Comparison of ENCODE assay signal across 12 mouse cellular contexts in the genomic region with DNA sequence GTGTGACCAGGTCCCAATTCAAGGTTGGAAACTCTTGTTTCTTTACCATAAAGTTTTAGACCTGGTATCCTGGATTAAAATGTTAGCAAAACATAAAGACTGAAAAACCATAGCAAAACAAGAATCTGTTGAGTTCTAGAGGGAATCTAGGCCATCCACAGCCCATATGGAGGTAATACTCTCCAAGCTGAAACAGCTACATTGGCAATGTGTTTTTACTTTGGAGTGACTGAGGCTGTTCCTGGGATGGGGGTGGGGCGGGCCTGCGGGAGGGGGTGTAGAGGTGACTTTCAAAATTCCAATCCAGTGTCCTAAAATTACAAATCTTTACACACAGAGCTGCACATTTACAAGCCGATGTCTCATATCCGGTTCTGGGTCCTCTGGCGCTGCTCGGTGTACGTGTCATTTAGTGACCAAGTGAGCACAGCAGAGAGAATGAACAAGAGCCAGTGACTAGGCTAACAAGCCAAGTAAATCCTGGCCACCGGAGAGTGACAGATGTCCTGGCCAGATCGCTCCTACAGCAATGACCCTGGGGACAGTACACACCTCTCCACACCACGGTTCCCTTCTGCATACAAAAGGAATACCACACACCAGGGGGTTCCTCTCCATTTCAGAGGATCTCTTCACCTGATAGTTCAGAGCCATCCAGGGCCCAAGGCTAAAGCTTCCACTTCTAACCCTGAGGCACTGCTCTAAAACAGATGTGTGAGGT. TPM values are rescaled to one million over a fixed set of nuclear protein-coding genes. Genes with fewer than 3 reads are reported as not detected.
DNase-seq lines count a peak whose midpoint lies in the region.
"Had no signal": no experiment of that assay in that cellular context is flagged by ENCODE, and none has a peak within 500 bp of the region (broad histone marks: within the 10 kb centered on the region; RNA-seq: fewer than 3 reads in every experiment).

No protein-coding gene starts in this region.

- no peaks in the 10 kb centered on the region for H3K27me3 ChIP-seq in limb, embryonic 10.5 days (ENCODE audit: low read depth, poor library complexity, severe bottlenecking)
- H3K27me3 ChIP-seq: liver, embryonic 13.5 days had no signal

- DNase-seq in heart, adult 11 months, result peak; percentile 92
- DNase-seq in heart, adult 8-10 months (ENCODE audit: low spot score), result no peak
- peak; percentile 99 for DNase-seq in R1 (ENCODE audit: low read depth, low spot score)
- DNase-seq in cerebellum, postnatal 10 days, result peak; percentile 87 to 91
- DNase-seq in limb, embryonic 10.5 days (ENCODE audit: low spot score), result peak; percentile 58
- DNase-seq in spleen, postnatal 10 days (ENCODE audit: low spot score in 2 of 2), result no peak
- DNase-seq in right cerebral cortex, adult 2 months (ENCODE audit: low spot score in 2 of 2), result no peak
- DNase-seq in layer of hippocampus, postnatal 14 days (ENCODE audit: low spot score in 2 of 2), result no peak
- DNase-seq: heart, postnatal 4 days; kidney, adult 18-20 months; liver, embryonic 13.5 days had no signal

- peaks cover 7% of the 10 kb centered on the region; the same call in 1 of the 2 replicates for H3K36me3 ChIP-seq in limb, embryonic 10.5 days
- H3K36me3 ChIP-seq: liver, embryonic 13.5 days had no signal

- no peaks in the 10 kb centered on the region for H3K9me3 ChIP-seq in limb, embryonic 10.5 days (replicated peaks)
- H3K9me3 ChIP-seq: forebrain, embryonic 10.5 days; liver, embryonic 13.5 days had no signal

- no peak overlapping the region for H3K4me3 ChIP-seq in limb, embryonic 10.5 days
- H3K4me3 ChIP-seq: forebrain, embryonic 10.5 days; liver, embryonic 13.5 days had no signal

- H3K4me1 ChIP-seq in limb, embryonic 10.5 days, result peaks cover 42% of the 10 kb centered on the region

- H3K27ac ChIP-seq in limb, embryonic 10.5 days, result peak overlapping the region; percentile 70
- H3K27ac ChIP-seq: forebrain, embryonic 10.5 days; liver, embryonic 13.5 days had no signal

- 55% methylated on average over 10 of the region's 10 CpGs for WGBS in limb, embryonic 10.5 days

RNA-seq across cellular contexts. Expression of gene Jmjd1c, which starts 12.3 kb away (rescaled TPM):
- 10 to 100 TPM; 35.9 to 38.7 (median 37.9) TPM for total RNA-seq in heart, adult 8-10 months (2022)
- 27.6 and 31.6 TPM in 2 replicates for polyA plus RNA-seq in limb, embryonic 10.5 days (2016; fragmentation: Nextera tagmentation; extraction: Ambion mirVana)
- 100 to 1,000 TPM in 1 of 2 experiments, 10 to 100 TPM in 1; 96.9 to 104 TPM for total RNA-seq in layer of hippocampus, postnatal 14 days (2021)

RNA-seq across cellular contexts. Expression of gene Reep3, which starts 13.1 kb away (rescaled TPM):
- total RNA-seq in heart, adult 8-10 months (2022), result 10 to 100 TPM; 16.3 to 19.9 (median 17.9) TPM
- 17.8 and 22.2 TPM in 2 replicates for polyA plus RNA-seq in limb, embryonic 10.5 days (2016; fragmentation: Nextera tagmentation; extraction: Ambion mirVana)
- total RNA-seq in layer of hippocampus, postnatal 14 days (2021), result 10 to 100 TPM; 32.0 to 32.2 TPM

Comparison
In these comparisons a context has a peak if more than half of its experiments do, and no peak if none do; other contexts are left out.
1. DNase-seq: peak in heart, adult 11 months (single experiment), R1 (single experiment), cerebellum, postnatal 10 days (2 of 2) and limb, embryonic 10.5 days (single experiment); none in heart, adult 8-10 months (single experiment), spleen, postnatal 10 days (0 of 2), right cerebral cortex, adult 2 months (0 of 2) and layer of hippocampus, postnatal 14 days (0 of 2).